Mouse (Mus musculus) liver, adult 2 months (tissue): ENCODE data around the gene Lonp2. TPM values are rescaled to one million over a fixed set of nuclear protein-coding genes. Genes with fewer than 3 reads are reported as not detected.
A peak's percentile ranks its signal among the peaks of the same experiment; 100 is the strongest.

Experiments used
- DNase-seq: peaks from one replicate; pipeline ENCODE4 v3.0.0-alpha.2; 2011; ENCODE audit warnings: low read depth, low spot score; ENCODE audit errors: extremely low read depth
- H3K27ac ChIP-seq: fragments of 200-500 bp; replicated peaks from 2 replicates; pipeline ENCODE4 v1.5.1; 2012; ENCODE audit warnings: low read depth, mild to moderate bottlenecking, control low read depth, inconsistent platforms, low read length; ENCODE audit not compliant: insufficient read depth
- H3K27me3 ChIP-seq: fragments of 200-500 bp; 2 replicates; pipeline ENCODE4 v1.6.1; 2012; ENCODE audit warnings: mild to moderate bottlenecking, moderate library complexity, low read length, inconsistent platforms; ENCODE audit not compliant: control insufficient read depth, insufficient read depth
- H3K36me3 ChIP-seq: fragments of 200-500 bp; 2 replicates; pipeline ENCODE4 v1.6.1; 2012; ENCODE audit warnings: low read length, inconsistent platforms; ENCODE audit not compliant: control insufficient read depth, insufficient read depth
- H3K4me1 ChIP-seq: fragments of 200-500 bp; 2 replicates; pipeline ENCODE4 v1.6.1; 2011; ENCODE audit warnings: low read length; ENCODE audit not compliant: control insufficient read depth, insufficient read depth
- H3K4me3 ChIP-seq: fragments of 200-500 bp; 2 replicates; pipeline ENCODE4 v1.5.1; 2011; ENCODE audit warnings: low read depth, mild to moderate bottlenecking, control low read depth, low read length, moderate library complexity; ENCODE audit not compliant: insufficient read depth
- H3K79me2 ChIP-seq: fragments of 200-500 bp; 2 replicates; pipeline ENCODE4 v1.6.1; 2012; ENCODE audit warnings: inconsistent platforms, mild to moderate bottlenecking, low read length, moderate library complexity; ENCODE audit not compliant: control insufficient read depth, insufficient read depth
- H3K9ac ChIP-seq: fragments of 200-500 bp; 2 replicates; pipeline ENCODE4 v1.6.1; 2012; ENCODE audit warnings: low read depth, mild to moderate bottlenecking, control low read depth, inconsistent platforms, low read length
- CTCF ChIP-seq: fragments of 200-500 bp; IDR thresholded peaks from 2 replicates; pipeline ENCODE4 v1.5.1; 2011; ENCODE audit warnings: low read depth, low read length, control low read depth
- POLR2A ChIP-seq: fragments of 200-500 bp; IDR thresholded peaks from 2 replicates; pipeline ENCODE4 v1.6.1; 2011; ENCODE audit warnings: low read length, control low read depth; ENCODE audit not compliant: insufficient read depth; ENCODE audit errors: extremely low read depth
- WGBS: fragments of 180-500 bp; shearing (Covaris S2); methylation state at CpG from one replicate; pipeline ENCODE4 v1.1.7; 2018; 5-methylcytosine and 5-hydroxymethylcytosine counted together
- polyA plus RNA-seq: library from polyadenylated mRNA; depleted of rRNA; stranded (reverse); fragments of >200 nt; gene quantifications from 2 replicates; pipeline ENCODE4 v1.2.3, GENCODE M21; 2012
- total RNA-seq: library from RNA; depleted of rRNA; stranded (reverse); fragments of >200 nt; gene quantifications from 2 replicates; pipeline ENCODE4 v1.2.3, GENCODE M21; 2014

Lonp2 gene
- total and polyA plus RNA-seq, 2 experiments = 299 to 308 TPM

GRCm38 (mm10) chr8:86735446-86736111 lies 111.7 kb downstream of the Lonp2 start:
- Histone ChIP-seq H3K4me3 (no peak overlapping the region), H3K27me3 (no peaks in the 10 kb centered on the region), H3K79me2 (peaks cover 27% of the 10 kb centered on the region; the same call in 1 of the 2 replicates), H3K36me3 (no peaks in the 10 kb centered on the region), H3K27ac (no peak overlapping the region), H3K4me1 (peaks cover 8% of the 10 kb centered on the region), H3K9ac (no peak overlapping the region)
- DNase-seq = no peak
- WGBS = 42% methylated on average over 3 of the region's 3 CpGs
- no peak for TF ChIP-seq CTCF
- no peak for TF ChIP-seq POLR2A

DNA sequence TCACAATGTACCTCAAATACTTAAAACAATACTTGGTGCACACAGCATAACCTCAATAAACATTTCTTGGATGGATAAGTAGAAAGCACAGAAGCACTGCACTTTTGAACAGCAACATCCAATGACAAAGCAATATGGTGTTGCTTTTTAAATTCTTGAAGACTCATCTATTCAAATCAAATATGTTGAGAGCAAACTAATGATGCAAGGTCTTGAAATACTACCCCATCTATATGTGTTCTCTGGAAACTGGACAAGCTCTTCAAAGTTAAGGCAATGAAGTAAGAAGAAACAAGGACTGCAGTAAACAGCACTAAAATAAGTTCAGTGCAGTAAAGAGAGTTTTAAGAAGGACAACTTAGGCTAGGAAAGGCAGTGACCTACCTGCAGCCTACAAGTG lies 117.1 kb downstream of the Lonp2 start:
- H3K27me3 ChIP-seq = no peaks in the 10 kb centered on the region
- H3K27ac ChIP-seq = no peak overlapping the region
- peaks cover 2% of the 10 kb centered on the region for H3K4me1 ChIP-seq
- TF ChIP-seq CTCF = no peak
- TF ChIP-seq POLR2A = no peak
- DNase-seq = no peak
- H3K79me2 ChIP-seq = peaks cover 25% of the 10 kb centered on the region; the same call in 1 of the 2 replicates
- no peak overlapping the region for H3K9ac ChIP-seq
- no peaks in the 10 kb centered on the region for H3K36me3 ChIP-seq
- H3K4me3 ChIP-seq = no peak overlapping the region

DNA sequence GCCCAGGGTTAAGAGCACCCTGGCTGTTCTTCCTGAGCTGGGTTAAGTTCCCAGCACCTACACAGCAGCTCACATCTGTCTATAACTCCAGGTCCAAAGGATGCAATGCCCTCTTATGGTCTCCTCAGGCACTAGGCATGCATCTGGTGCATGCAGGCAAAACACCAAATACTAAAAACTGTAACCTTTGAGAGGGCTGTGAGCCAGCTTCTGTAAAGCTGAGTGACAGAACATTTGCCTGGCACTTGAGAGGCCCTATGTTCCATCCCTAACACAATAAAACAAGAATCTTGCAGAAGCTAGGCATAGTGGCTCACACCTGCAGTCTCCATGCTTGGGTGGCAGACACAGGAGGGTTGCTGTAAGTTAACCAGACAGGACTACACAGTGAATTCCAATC lies 117.8 kb downstream of the Lonp2 start:
- no peak overlapping the region for H3K9ac ChIP-seq
- no peaks in the 10 kb centered on the region for H3K27me3 ChIP-seq
- H3K4me1 ChIP-seq = peaks cover 2% of the 10 kb centered on the region
- peaks cover 23% of the 10 kb centered on the region; the same call in 1 of the 2 replicates for H3K79me2 ChIP-seq
- no peak for DNase-seq
- TF ChIP-seq CTCF (no peak), POLR2A (no peak)
- H3K4me3 ChIP-seq = no peak overlapping the region
- no peaks in the 10 kb centered on the region for H3K36me3 ChIP-seq
- H3K27ac ChIP-seq = no peak overlapping the region

- no peak for DNase-seq
- H3K36me3 ChIP-seq = no peaks in the 10 kb centered on the region
- peaks cover 2% of the 10 kb centered on the region for H3K4me1 ChIP-seq
- H3K27me3 ChIP-seq = no peaks in the 10 kb centered on the region
- TF ChIP-seq CTCF = no peak
- TF ChIP-seq POLR2A = no peak
- H3K79me2 ChIP-seq = peaks cover 22% of the 10 kb centered on the region; the same call in 1 of the 2 replicates
- WGBS = 77% methylated on average over 7 of the region's 7 CpGs
- H3K4me3 ChIP-seq = no peak overlapping the region
- H3K27ac ChIP-seq = no peak overlapping the region
- no peak overlapping the region for H3K9ac ChIP-seq
Observed at GRCm38 (mm10) chr8:86742605-86743345, 118.9 kb downstream of the Lonp2 start.

DNA sequence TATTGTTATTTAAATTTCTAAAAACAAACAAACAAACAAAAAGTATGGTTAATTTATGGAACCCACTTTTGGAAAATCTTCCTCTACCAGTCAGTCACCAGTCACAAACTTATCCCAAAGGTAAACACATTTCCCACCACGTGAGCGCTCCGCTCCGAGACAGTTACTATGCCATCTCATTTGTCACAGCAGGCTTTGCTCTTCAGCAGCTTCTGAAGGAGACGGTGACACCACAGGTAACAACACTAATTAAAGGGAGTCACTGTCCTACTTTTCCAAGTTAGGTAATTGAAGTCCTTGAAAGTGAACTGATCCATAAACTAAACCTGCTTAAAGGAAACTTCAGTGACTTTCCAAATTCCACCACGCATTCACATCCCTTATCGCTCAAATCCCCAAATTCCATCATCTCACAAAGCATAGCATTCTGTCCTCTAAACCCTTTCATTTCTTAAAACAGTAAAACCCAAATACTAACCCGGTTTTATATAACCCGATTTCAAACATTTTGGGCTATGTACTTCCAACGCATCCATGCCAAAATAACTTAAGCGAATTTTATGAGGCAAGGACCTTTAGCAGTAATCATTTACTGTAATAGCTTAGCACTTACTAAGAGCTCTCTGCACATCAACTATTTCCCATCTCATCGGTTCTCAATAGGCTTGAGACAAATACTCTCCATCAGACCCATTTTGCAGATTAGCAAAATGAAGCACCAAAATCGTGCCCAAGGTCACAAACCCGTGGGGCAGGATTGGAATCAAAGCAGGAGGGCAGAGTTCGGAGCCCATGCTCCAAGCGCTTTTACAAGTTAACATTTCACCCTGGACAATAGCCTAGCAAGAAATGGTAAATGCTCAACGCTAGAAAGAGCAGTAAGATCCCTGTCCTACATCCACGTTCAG lies 120.7 kb downstream of the Lonp2 start:
- no peak for TF ChIP-seq POLR2A
- TF ChIP-seq CTCF = no peak
- 15% methylated on average over 18 of the region's 18 CpGs for WGBS
- Histone ChIP-seq H3K9ac (peak overlapping the region; percentile 99), H3K4me1 (peaks cover 2% of the 10 kb centered on the region; the same call in 1 of the 2 replicates), H3K27ac (peak overlapping the region; percentile 66), H3K36me3 (no peaks in the 10 kb centered on the region), H3K27me3 (no peaks in the 10 kb centered on the region), H3K4me3 (peak overlapping the region; percentile 55), H3K79me2 (peaks cover 19% of the 10 kb centered on the region; the same call in 1 of the 2 replicates)
- no peak for DNase-seq
